In genomic region chr13:109604017-109604416, GRCm38 (mm10) we compare ENCODE assay signal across 11 mouse cellular contexts.
"Had no signal": no experiment of that assay in that cellular context is flagged by ENCODE, and none has a peak within 500 bp of the region (broad histone marks: within the 10 kb centered on the region; RNA-seq: fewer than 3 reads in every experiment).

No protein-coding gene starts in this region.

- ATAC-seq: midbrain, embryonic 15.5 days had no signal

- H3K9me3 ChIP-seq: limb, embryonic 15.5 days; midbrain, embryonic 15.5 days; neural tube, embryonic 12.5 days; stomach, embryonic 15.5 days had no signal

- DNase-seq: kidney, postnatal 14 days; lung, adult 18-20 months; thymus, adult 2 months; thymus, postnatal 25 days had no signal

- H3K9ac ChIP-seq: limb, embryonic 15.5 days; liver, embryonic 14.5 days; midbrain, embryonic 15.5 days; neural tube, embryonic 12.5 days; stomach, embryonic 15.5 days had no signal

- H3K4me2 ChIP-seq: limb, embryonic 15.5 days; midbrain, embryonic 11.5 days; midbrain, embryonic 15.5 days; neural tube, embryonic 12.5 days; stomach, embryonic 15.5 days had no signal

- H3K4me1 ChIP-seq: limb, embryonic 15.5 days; midbrain, embryonic 15.5 days; neural tube, embryonic 12.5 days; stomach, embryonic 15.5 days had no signal

- H3K27me3 ChIP-seq: limb, embryonic 15.5 days; midbrain, embryonic 15.5 days; neural tube, embryonic 12.5 days; stomach, embryonic 15.5 days had no signal

- H3K27ac ChIP-seq: left cerebral cortex, adult 2 months; limb, embryonic 15.5 days; liver, embryonic 14.5 days; midbrain, embryonic 15.5 days; neural tube, embryonic 12.5 days; stomach, embryonic 15.5 days had no signal

- H3K36me3 ChIP-seq: limb, embryonic 15.5 days; midbrain, embryonic 15.5 days; neural tube, embryonic 12.5 days; stomach, embryonic 15.5 days had no signal

- H3K4me3 ChIP-seq: left cerebral cortex, adult 2 months; limb, embryonic 15.5 days; midbrain, embryonic 15.5 days; neural tube, embryonic 12.5 days; stomach, embryonic 15.5 days had no signal
